Mouse (Mus musculus): Measurements from ENCODE around the gene Pdik1l. TPM values are rescaled to one million over a fixed set of nuclear protein-coding genes. Genes with fewer than 3 reads are reported as not detected.
A peak's percentile ranks its signal among the peaks of the same experiment; 100 is the strongest.

Pdik1l gene
- polyA plus RNA-seq, 1 experiment from 2014 or later: 46.5 TPM

DNA sequence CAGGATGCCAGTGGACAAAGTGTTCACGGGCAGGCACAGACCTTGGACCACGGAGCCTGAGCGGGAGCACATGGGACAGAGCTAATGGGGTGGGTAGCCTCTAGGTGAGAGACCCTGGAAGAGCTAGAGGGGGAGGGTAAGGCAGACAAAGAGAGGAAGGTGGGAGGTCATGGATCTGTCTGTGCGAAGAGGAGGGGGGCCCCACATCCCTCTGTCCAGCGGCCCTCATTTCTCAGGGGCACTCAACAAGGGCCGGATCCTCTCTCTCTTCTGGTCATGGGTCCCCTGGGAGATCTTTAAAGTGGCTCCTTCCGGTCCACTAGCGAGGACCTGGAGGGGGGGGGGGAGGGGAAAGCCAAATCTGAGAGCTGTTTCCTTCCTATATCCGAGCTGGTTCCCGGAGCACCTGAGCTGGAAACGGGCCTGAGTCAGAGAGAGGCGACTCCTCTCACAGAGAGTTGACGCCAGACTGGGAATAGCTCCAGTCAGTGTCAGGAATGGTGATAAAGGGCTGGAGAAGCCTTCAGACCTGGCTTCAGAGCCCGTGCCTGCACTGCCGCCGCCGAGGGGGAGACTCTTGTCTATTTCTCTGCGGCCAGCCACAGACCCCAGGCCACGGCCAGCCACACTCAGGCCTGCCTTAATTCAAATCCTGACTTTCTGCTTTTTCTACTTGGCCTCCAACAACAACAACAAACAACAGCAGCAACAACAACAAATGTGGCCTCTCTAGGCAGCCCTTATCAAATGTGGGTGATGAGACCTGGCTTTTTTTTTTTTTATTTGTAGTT lies 31.1 kb downstream of the Pdik1l start:
- Histone ChIP-seq H3K27ac (ENCODE audit: low read length) (no peak overlapping the region; the same call in 1 of the 2 replicates), H3K9me3 (replicated peaks; ENCODE audit: control insufficient read depth, low read length, poor library complexity, severe bottlenecking) (no peaks in the 10 kb centered on the region), H3K4me3 (ENCODE audit: low read depth, low read length) (no peak overlapping the region), H3K27me3 (ENCODE audit: control insufficient read depth, insufficient read depth, low read depth, low read length) (peaks cover 35% of the 10 kb centered on the region), H3K4me2 (ENCODE audit: low read length) (no peak overlapping the region), H3K9ac (ENCODE audit: low read depth, low read length) (no peak overlapping the region), H3K36me3 (ENCODE audit: control insufficient read depth, insufficient read depth, low read length) (no peaks in the 10 kb centered on the region), H3K4me1 (ENCODE audit: control insufficient read depth, insufficient read depth, low read length) (peaks cover 8% of the 10 kb centered on the region; the same call in 1 of the 2 replicates)
- ATAC-seq: no peak
- 10% methylated on average over 19 of the region's 19 CpGs for WGBS

DNA sequence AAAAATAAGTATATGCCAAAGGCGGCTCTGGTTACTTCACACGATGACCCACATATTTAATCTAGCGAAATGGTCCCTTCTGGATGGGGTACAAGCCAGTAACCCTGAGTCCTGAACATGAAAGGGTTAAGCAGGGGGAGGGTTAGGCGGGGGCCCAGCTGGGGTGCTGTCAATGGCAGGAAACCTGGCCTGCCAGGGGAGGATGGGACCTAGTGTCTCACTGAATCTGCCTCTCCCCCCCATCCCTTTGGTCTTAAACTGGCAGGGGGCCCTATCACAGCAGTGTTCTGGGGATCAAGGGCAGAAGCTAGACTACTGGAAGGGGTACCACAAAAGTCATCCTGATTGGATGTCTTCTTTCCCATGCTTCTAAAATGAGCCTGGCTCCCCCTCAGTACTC lies 31.8 kb downstream of the Pdik1l start:
- Histone ChIP-seq H3K9ac (ENCODE audit: low read depth, low read length) (no peak overlapping the region), H3K4me2 (ENCODE audit: low read length) (no peak overlapping the region), H3K36me3 (ENCODE audit: control insufficient read depth, insufficient read depth, low read length) (no peaks in the 10 kb centered on the region), H3K27me3 (ENCODE audit: control insufficient read depth, insufficient read depth, low read depth, low read length) (peaks cover 35% of the 10 kb centered on the region), H3K4me3 (ENCODE audit: low read depth, low read length) (no peak overlapping the region), H3K4me1 (ENCODE audit: control insufficient read depth, insufficient read depth, low read length) (peaks cover 12% of the 10 kb centered on the region; the same call in 1 of the 2 replicates), H3K27ac (ENCODE audit: low read length) (no peak overlapping the region; the same call in 1 of the 2 replicates), H3K9me3 (replicated peaks; ENCODE audit: control insufficient read depth, low read length, poor library complexity, severe bottlenecking) (no peaks in the 10 kb centered on the region)
- no peak for ATAC-seq
- WGBS: 28% methylated on average over 4 of the region's 4 CpGs

DNA sequence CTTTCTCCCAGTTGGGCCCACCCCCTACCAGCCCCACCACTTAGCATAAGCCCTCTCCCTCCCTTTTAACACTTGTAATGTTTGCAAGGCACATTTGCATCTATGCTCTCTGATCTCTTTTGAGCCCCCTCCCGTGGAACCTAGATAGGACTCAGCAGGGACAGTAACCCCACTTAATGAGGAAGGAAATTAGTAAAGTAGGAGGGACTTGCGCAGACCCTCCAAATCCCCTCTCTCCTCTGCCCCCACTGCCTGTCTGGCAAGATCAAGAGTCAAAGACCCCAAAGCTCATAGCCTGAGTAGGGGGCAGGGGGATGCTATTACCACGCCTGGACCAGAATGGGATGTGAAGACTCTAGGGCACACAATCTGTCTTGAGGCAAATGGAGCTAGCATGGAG lies 32.9 kb downstream of the Pdik1l start:
- no peak for ATAC-seq
- Histone ChIP-seq H3K9ac (ENCODE audit: low read depth, low read length) (no peak overlapping the region), H3K4me1 (ENCODE audit: control insufficient read depth, insufficient read depth, low read length) (peaks cover 14% of the 10 kb centered on the region; the same call in 1 of the 2 replicates), H3K27ac (ENCODE audit: low read length) (no peak overlapping the region), H3K4me2 (ENCODE audit: low read length) (no peak overlapping the region), H3K4me3 (ENCODE audit: low read depth, low read length) (no peak overlapping the region), H3K27me3 (ENCODE audit: control insufficient read depth, insufficient read depth, low read depth, low read length) (peaks cover 37% of the 10 kb centered on the region), H3K9me3 (replicated peaks; ENCODE audit: control insufficient read depth, low read length, poor library complexity, severe bottlenecking) (no peaks in the 10 kb centered on the region), H3K36me3 (ENCODE audit: control insufficient read depth, insufficient read depth, low read length) (no peaks in the 10 kb centered on the region)
- 13% methylated on average over 3 of the region's 3 CpGs for WGBS

DNA sequence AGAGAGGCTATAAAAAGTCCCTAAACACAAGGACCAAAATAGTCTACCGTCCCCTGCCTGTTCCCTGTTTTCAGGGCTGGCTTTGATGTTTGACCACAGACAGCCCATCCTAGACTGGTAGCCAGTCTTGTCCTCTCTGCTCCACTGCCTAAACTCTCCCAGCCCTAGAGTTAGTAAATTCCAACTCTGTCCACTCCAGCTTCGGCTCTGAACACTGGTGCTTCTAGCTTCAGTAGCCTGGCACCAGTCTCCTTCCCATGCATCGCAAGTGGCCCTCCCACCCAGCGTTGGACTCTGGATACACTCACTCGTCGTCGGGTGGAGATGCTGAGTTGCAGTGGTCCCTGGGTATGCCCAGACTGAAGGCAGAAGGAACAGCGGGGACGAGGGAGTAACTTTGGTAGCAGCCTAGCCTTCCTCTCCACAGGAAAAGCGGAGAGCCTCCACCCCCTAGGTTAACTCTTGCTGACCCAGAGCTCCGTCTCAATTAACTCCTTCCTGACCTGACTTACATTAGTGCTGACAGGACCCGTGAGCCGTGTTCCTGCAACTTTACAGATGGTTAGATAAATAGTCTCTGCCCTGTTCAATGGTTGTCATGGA lies 33.9 kb downstream of the Pdik1l start, which contains the start of gene Grrp1:
Grrp1 (minus strand) TSS at position 385 of the 603 bp plus-strand sequence.
- H3K9me3 ChIP-seq (replicated peaks; ENCODE audit: control insufficient read depth, low read length, poor library complexity, severe bottlenecking): no peaks in the 10 kb centered on the region
- no peak for ATAC-seq
- WGBS: under 1% methylated on average over 13 of the region's 13 CpGs
- H3K36me3 ChIP-seq (ENCODE audit: control insufficient read depth, insufficient read depth, low read length): no peaks in the 10 kb centered on the region
- H3K4me2 ChIP-seq (ENCODE audit: low read length): peak within 1 kb of the TSS; percentile 20; the same call in 1 of the 2 replicates
- H3K27ac ChIP-seq (ENCODE audit: low read length): no peak within 1 kb of the TSS
- peak within 1 kb of the TSS; percentile 18; the same call in 1 of the 2 replicates for H3K4me3 ChIP-seq (ENCODE audit: low read depth, low read length)
- peaks cover 40% of the 10 kb centered on the region for H3K27me3 ChIP-seq (ENCODE audit: control insufficient read depth, insufficient read depth, low read depth, low read length)
- no peak within 1 kb of the TSS for H3K9ac ChIP-seq (ENCODE audit: low read depth, low read length)
- H3K4me1 ChIP-seq (ENCODE audit: control insufficient read depth, insufficient read depth, low read length): peaks cover 18% of the 10 kb centered on the region; the same call in 1 of the 2 replicates

GRCm38 (mm10) chr4:134252911-134253721 lies 34.6 kb downstream of the Pdik1l start:
- Histone ChIP-seq H3K27ac (ENCODE audit: low read length) (0 out of 2 replicates have a peak overlapping the region, but pooled peaks have one; percentile 20), H3K4me1 (ENCODE audit: control insufficient read depth, insufficient read depth, low read length) (peaks cover 18% of the 10 kb centered on the region; the same call in 1 of the 2 replicates), H3K27me3 (ENCODE audit: control insufficient read depth, insufficient read depth, low read depth, low read length) (peaks cover 47% of the 10 kb centered on the region), H3K9me3 (replicated peaks; ENCODE audit: control insufficient read depth, low read length, poor library complexity, severe bottlenecking) (no peaks in the 10 kb centered on the region), H3K9ac (ENCODE audit: low read depth, low read length) (no peak overlapping the region), H3K36me3 (ENCODE audit: control insufficient read depth, insufficient read depth, low read length) (no peaks in the 10 kb centered on the region), H3K4me3 (ENCODE audit: low read depth, low read length) (peak overlapping the region; percentile 59; the same call in 1 of the 2 replicates), H3K4me2 (ENCODE audit: low read length) (peak overlapping the region; percentile 77)
- ATAC-seq: no peak
- 10% methylated on average over 15 of the region's 15 CpGs for WGBS

DNA sequence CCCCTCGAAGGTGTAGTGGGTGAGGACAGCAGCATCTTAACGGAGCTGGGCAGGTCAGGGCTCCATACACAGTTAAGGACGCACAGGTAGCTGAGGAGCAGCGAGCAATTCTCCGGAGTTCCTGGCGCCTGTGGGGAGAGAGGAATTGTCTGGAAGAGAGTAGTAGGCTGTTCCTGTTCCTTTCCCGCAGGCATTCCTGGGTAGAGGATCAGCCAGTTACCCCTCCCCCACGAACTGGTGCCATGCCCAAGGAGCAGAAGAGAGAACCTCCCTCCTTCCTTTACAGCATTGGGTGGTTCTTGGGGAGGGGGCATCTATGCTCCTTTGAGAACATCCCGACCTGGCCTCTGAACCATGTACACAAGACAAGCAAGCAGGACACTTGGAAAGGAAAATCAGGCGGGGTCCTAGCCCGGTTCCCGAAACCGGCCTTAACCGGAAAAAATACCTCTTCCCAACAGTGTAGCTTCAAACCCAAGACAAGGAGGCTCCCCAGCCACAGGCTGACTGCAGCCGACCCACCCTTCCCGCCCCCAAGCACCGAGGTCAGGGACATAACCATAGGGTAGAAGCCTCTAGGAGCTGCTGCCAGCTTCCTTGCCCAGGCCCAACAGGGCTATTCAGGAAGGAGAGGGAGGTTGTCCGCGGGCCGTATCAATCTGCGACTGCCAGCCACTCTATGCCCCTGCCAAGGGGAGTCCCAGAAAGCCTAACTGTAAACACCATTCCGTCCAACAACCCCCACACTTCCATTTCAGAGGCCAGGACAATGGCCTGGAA lies 35.4 kb downstream of the Pdik1l start:
- no peak for ATAC-seq
- 7% methylated on average over 22 of the region's 22 CpGs for WGBS
- Histone ChIP-seq H3K4me1 (ENCODE audit: control insufficient read depth, insufficient read depth, low read length) (peaks cover 18% of the 10 kb centered on the region; the same call in 1 of the 2 replicates), H3K27ac (ENCODE audit: low read length) (peak overlapping the region; percentile 81), H3K9me3 (replicated peaks; ENCODE audit: control insufficient read depth, low read length, poor library complexity, severe bottlenecking) (no peaks in the 10 kb centered on the region), H3K36me3 (ENCODE audit: control insufficient read depth, insufficient read depth, low read length) (no peaks in the 10 kb centered on the region), H3K4me2 (ENCODE audit: low read length) (peak overlapping the region; percentile 77), H3K9ac (ENCODE audit: low read depth, low read length) (peak overlapping the region; percentile 75), H3K27me3 (ENCODE audit: control insufficient read depth, insufficient read depth, low read depth, low read length) (peaks cover 53% of the 10 kb centered on the region), H3K4me3 (ENCODE audit: low read depth, low read length) (peak overlapping the region; percentile 59)

- peak overlapping the region; percentile 77 for H3K4me2 ChIP-seq (ENCODE audit: low read length)
- H3K9me3 ChIP-seq (replicated peaks; ENCODE audit: control insufficient read depth, low read length, poor library complexity, severe bottlenecking): no peaks in the 10 kb centered on the region
- H3K9ac ChIP-seq (ENCODE audit: low read depth, low read length): peak overlapping the region; percentile 75
- H3K27me3 ChIP-seq (ENCODE audit: control insufficient read depth, insufficient read depth, low read depth, low read length): peaks cover 54% of the 10 kb centered on the region
- H3K4me3 ChIP-seq (ENCODE audit: low read depth, low read length): peak overlapping the region; percentile 59
- peaks cover 18% of the 10 kb centered on the region; the same call in 1 of the 2 replicates for H3K4me1 ChIP-seq (ENCODE audit: control insufficient read depth, insufficient read depth, low read length)
- WGBS: 1% methylated on average over 86 of the region's 91 CpGs
- no peaks in the 10 kb centered on the region for H3K36me3 ChIP-seq (ENCODE audit: control insufficient read depth, insufficient read depth, low read length)
- H3K27ac ChIP-seq (ENCODE audit: low read length): peak overlapping the region; percentile 81
- ATAC-seq: peak; percentile 66
These were observed 36.2 kb downstream of the Pdik1l start for GRCm38 (mm10) chr4:134251241-134252130.

Measured in midbrain, embryonic 16.5 days (tissue).